Mouse (Mus musculus): Measurements from ENCODE around the gene Il17rd. TPM values are rescaled to one million over a fixed set of nuclear protein-coding genes. Genes with fewer than 3 reads are reported as not detected.

The Il17rd gene
- polyA plus RNA-seq (2015; fragmentation: Nextera tagmentation; extraction: Ambion mirVana) = 0.11 and 0.12 TPM in 2 replicates

DNA sequence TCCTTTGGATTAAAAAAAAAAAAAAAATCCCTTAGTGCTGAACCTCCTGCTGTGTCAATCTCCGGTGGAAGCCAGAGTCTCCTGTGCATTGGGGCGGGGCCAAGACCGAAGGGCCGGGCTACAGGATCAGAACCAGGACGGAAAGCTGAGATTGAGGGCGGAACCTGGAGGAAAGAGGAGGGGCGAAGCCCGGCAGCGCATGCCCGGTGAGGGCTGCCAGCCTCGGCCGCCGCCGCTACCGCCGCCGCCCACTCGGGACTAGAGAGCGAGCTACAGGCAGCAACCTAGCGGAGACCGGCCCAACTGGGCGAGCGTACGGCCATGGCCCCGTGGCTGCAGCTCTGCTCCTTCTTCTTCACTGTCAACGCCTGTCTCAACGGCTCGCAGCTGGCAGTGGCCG lies at the start of gene Il17rd:
Gene Il17rd, plus strand, starts transcription at position 159 of the 400 bp plus-strand sequence.
- ATAC-seq (peak; percentile 84), DNase-seq (peak; percentile 80)
- Histone ChIP-seq H3K4me1 (ENCODE audit: insufficient read depth) (peaks cover 6% of the 10 kb centered on the region), H3K4me3 (ENCODE audit: low read depth, low read length) (peak within 1 kb of the TSS; percentile 74), H3K9ac (replicated peaks) (peak within 1 kb of the TSS; percentile 54), H3K27ac (ENCODE audit: low read depth) (no peak within 1 kb of the TSS), H3K36me3 (replicated peaks; ENCODE audit: insufficient read depth, low read length) (no peaks in the 10 kb centered on the region), H3K9me3 (ENCODE audit: low read length) (no peaks in the 10 kb centered on the region), H3K4me2 (ENCODE audit: low read depth, low read length) (peak within 1 kb of the TSS; percentile 98), H3K27me3 (ENCODE audit: insufficient read depth, low read length) (peaks cover 29% of the 10 kb centered on the region)
- 4% methylated on average over 29 of the region's 29 CpGs for WGBS (ENCODE audit: insufficient replicate concordance)
- no peak for TF ChIP-seq EP300 (IDR thresholded peaks at IDR 0.05; ENCODE audit: low read depth)

DNA sequence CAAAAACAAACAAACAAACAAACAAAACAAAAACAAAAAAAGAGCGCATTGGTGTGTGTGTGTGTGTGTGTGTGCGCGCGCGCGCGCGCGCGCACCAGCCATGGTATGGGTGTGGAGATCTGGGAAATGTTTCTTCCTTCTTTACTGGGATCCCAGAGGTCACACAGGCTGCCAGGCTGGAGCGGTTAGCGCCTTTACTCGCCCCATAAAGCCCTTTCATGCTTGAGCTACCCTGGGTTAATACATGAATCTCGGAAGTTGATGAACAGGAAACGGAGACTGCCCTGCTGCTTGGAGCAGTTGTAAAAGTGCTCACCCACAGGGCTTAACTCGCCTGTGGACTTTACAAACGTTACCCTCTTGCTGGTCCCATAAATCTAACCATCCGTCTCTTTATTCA lies 47.1 kb upstream of the Il17rd start:
- H3K27ac ChIP-seq (ENCODE audit: low read depth) = no peak overlapping the region
- H3K4me2 ChIP-seq (ENCODE audit: low read depth, low read length) = no peak overlapping the region
- WGBS (ENCODE audit: insufficient replicate concordance) = 80% methylated on average over 18 of the region's 18 CpGs
- TF ChIP-seq CTCF (IDR thresholded peaks at IDR 0.05; ENCODE audit: low read depth) = no peak
- no peak for TF ChIP-seq EP300 (IDR thresholded peaks at IDR 0.05; ENCODE audit: low read depth)
- ATAC-seq (no peak), DNase-seq (no peak)
- no peaks in the 10 kb centered on the region for H3K36me3 ChIP-seq (replicated peaks; ENCODE audit: insufficient read depth, low read length)
- 0 out of 2 replicates have a peak, but pooled peaks cover 4% of the 10 kb centered on the region for H3K4me1 ChIP-seq (ENCODE audit: insufficient read depth)
- H3K9me3 ChIP-seq (ENCODE audit: low read length) = no peaks in the 10 kb centered on the region
- H3K27me3 ChIP-seq (ENCODE audit: insufficient read depth, low read length) = no peaks in the 10 kb centered on the region
- no peak overlapping the region for H3K4me3 ChIP-seq (ENCODE audit: low read depth, low read length)
- no peak overlapping the region for H3K9ac ChIP-seq (replicated peaks)

DNA sequence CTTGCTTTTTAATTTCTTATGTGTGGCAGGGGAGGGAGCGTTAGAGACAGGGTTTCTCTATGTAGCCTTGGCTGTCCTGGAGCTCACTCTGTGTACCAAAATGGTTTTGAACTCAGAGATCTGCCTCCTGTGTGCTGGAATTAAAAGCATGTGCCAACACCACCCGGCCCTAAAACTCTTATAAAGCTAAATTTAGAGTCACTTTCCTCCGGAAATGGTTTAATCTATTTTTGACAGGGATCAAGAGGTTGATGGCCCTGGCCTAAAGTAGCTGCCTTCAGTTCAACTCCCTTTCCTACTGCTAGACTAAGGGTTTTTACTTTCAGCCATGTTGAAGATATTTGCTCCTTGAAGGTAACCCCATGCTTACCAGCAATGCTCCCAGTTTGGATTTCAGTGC lies 45.3 kb upstream of the Il17rd start:
- H3K4me3 ChIP-seq (ENCODE audit: low read depth, low read length) = no peak overlapping the region
- H3K27ac ChIP-seq (ENCODE audit: low read depth) = no peak overlapping the region; the same call in 1 of the 2 replicates
- TF ChIP-seq CTCF (IDR thresholded peaks at IDR 0.05; ENCODE audit: low read depth) (no peak), EP300 (IDR thresholded peaks at IDR 0.05; ENCODE audit: low read depth) (no peak)
- no peak overlapping the region for H3K4me2 ChIP-seq (ENCODE audit: low read depth, low read length)
- H3K9me3 ChIP-seq (ENCODE audit: low read length) = no peaks in the 10 kb centered on the region
- 52% methylated on average over 3 of the region's 3 CpGs for WGBS (ENCODE audit: insufficient replicate concordance)
- no peaks in the 10 kb centered on the region for H3K27me3 ChIP-seq (ENCODE audit: insufficient read depth, low read length)
- H3K9ac ChIP-seq (replicated peaks) = no peak overlapping the region
- 0 out of 2 replicates have a peak, but pooled peaks cover 4% of the 10 kb centered on the region for H3K4me1 ChIP-seq (ENCODE audit: insufficient read depth)
- no peaks in the 10 kb centered on the region for H3K36me3 ChIP-seq (replicated peaks; ENCODE audit: insufficient read depth, low read length)
- ATAC-seq (no peak), DNase-seq (no peak)

DNA sequence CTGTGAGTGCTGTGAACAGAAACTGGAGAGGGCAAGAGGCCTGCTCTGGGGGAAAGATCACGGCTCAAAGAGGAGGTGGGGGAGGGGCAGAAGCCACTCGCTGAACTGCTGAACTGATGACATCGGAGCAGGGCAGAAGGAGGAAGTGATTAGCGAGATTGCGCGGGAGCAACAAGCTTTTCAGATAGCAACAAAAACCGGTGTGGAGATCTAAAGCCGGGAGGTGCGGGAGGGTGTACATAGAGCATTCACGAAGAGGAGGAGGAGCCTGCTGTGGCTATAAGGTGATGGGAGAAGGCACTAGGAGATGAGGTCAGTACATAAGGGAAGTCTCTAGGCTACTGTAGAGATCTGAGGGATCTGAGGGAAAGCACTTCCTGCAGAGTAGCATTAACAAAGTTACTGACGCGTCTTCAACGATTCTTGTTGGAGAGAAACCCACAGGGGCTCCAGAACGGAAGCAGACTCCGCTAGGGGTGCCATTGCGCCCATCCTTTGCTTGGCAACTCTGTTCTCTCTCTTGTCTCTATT lies 44.5 kb upstream of the Il17rd start, which contains the start of gene Hesx1:
Gene Hesx1, plus strand, starts transcription at position 206 of the 531 bp plus-strand sequence.
- Histone ChIP-seq H3K27me3 (ENCODE audit: insufficient read depth, low read length) (no peaks in the 10 kb centered on the region), H3K9ac (replicated peaks) (no peak within 1 kb of the TSS), H3K27ac (ENCODE audit: low read depth) (peak within 1 kb of the TSS; percentile 41), H3K4me2 (ENCODE audit: low read depth, low read length) (peak within 1 kb of the TSS; percentile 71), H3K4me1 (ENCODE audit: insufficient read depth) (0 out of 2 replicates have a peak, but pooled peaks cover 4% of the 10 kb centered on the region), H3K9me3 (ENCODE audit: low read length) (no peaks in the 10 kb centered on the region), H3K4me3 (ENCODE audit: low read depth, low read length) (peak within 1 kb of the TSS; percentile 38), H3K36me3 (replicated peaks; ENCODE audit: insufficient read depth, low read length) (no peaks in the 10 kb centered on the region)
- ATAC-seq (peak; percentile 85), DNase-seq (peak; percentile 79)
- TF ChIP-seq EP300 (IDR thresholded peaks at IDR 0.05; ENCODE audit: low read depth) = no peak
- peak; percentile 36 for TF ChIP-seq CTCF (IDR thresholded peaks at IDR 0.05; ENCODE audit: low read depth)
- WGBS (ENCODE audit: insufficient replicate concordance) = 2% methylated on average over 16 of the region's 16 CpGs

DNA sequence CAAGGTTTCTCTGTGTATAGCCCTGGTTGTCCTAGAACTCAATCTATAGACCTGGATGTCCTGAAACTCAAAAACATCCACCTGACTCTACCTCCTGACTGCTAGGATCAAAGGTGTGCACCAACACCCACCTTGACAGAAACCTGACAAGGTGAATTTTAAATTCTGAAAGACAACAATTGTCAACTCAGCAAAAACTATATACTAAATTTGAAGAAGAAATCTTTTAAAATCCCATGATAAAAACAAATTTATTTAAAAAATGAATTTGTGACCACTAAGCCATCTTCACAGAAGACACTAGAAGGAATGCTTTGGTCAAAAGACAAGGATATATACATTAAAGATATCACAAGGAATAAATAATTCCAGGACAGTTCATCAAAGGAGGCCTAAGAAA lies 42.5 kb upstream of the Il17rd start:
- H3K9me3 ChIP-seq (ENCODE audit: low read length) = no peaks in the 10 kb centered on the region
- H3K27ac ChIP-seq (ENCODE audit: low read depth) = no peak overlapping the region
- no peaks in the 10 kb centered on the region for H3K36me3 ChIP-seq (replicated peaks; ENCODE audit: insufficient read depth, low read length)
- no peak for DNase-seq
- no peak overlapping the region for H3K4me3 ChIP-seq (ENCODE audit: low read depth, low read length)
- no peak overlapping the region for H3K9ac ChIP-seq (replicated peaks)
- H3K27me3 ChIP-seq (ENCODE audit: insufficient read depth, low read length) = no peaks in the 10 kb centered on the region
- no peak for ATAC-seq
- 0 out of 2 replicates have a peak, but pooled peaks cover 4% of the 10 kb centered on the region for H3K4me1 ChIP-seq (ENCODE audit: insufficient read depth)
- no peak overlapping the region for H3K4me2 ChIP-seq (ENCODE audit: low read depth, low read length)
- no peak for TF ChIP-seq CTCF (IDR thresholded peaks at IDR 0.05; ENCODE audit: low read depth)
- no peak for TF ChIP-seq EP300 (IDR thresholded peaks at IDR 0.05; ENCODE audit: low read depth)

DNA sequence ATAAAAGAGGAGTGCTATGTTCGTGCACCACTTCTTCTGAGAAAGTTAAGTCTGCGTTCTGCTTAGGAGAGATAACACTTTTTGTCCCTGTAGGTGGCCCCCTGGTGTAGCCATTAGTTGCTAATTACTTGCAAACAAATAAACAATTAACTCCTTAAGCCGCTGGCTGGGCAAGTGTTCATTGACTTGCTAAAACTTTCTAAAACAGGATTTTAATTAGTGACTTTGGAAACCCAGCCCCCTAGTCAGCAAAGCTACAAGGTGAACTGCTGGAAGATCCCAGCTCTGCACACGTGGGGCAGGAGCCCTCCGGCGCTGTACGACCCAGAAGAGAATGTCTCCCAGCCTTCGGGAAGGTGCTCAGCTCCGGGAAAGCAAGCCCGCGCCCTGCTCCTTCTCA lies 38.4 kb upstream of the Il17rd start:
- H3K27ac ChIP-seq (ENCODE audit: low read depth) = no peak overlapping the region

More for the DNA sequence above, 38.4 kb upstream of the Il17rd start:
- TF ChIP-seq CTCF (IDR thresholded peaks at IDR 0.05; ENCODE audit: low read depth) (no peak), EP300 (IDR thresholded peaks at IDR 0.05; ENCODE audit: low read depth) (no peak)
- no peaks in the 10 kb centered on the region for H3K27me3 ChIP-seq (ENCODE audit: insufficient read depth, low read length)
- DNase-seq (no peak), ATAC-seq (peak; percentile 64)
- peak overlapping the region; percentile 32 for H3K4me3 ChIP-seq (ENCODE audit: low read depth, low read length)
- H3K4me2 ChIP-seq (ENCODE audit: low read depth, low read length) = peak overlapping the region; percentile 50
- WGBS (ENCODE audit: insufficient replicate concordance) = 16% methylated on average over 11 of the region's 11 CpGs
- no peaks in the 10 kb centered on the region for H3K36me3 ChIP-seq (replicated peaks; ENCODE audit: insufficient read depth, low read length)
- no peaks in the 10 kb centered on the region for H3K4me1 ChIP-seq (ENCODE audit: insufficient read depth)
- no peaks in the 10 kb centered on the region for H3K9me3 ChIP-seq (ENCODE audit: low read length)
- H3K9ac ChIP-seq (replicated peaks) = peak overlapping the region; percentile 19

Measured in liver, postnatal 0 days (tissue).